Mouse (Mus musculus): ENCODE measurements around the gene Dhx16. TPM values are rescaled to one million over a fixed set of nuclear protein-coding genes. Genes with fewer than 3 reads are reported as not detected.

Dhx16 gene
- polyA plus RNA-seq, 2 experiments, result 25.5 to 46.0 TPM

GRCm38 (mm10) chr17:35896781-35897643 lies 17.4 kb downstream of the Dhx16 start, which contains the start of gene 2310061I04Rik:
Gene 2310061I04Rik (minus strand): TSS chr17:35897431.
- Histone ChIP-seq H3K4me1 (replicated peaks; ENCODE audit: control insufficient read depth in 2 of 2, insufficient read depth in 2 of 2, low read length in 1 of 2) (peaks cover 7 to 22% of the 10 kb centered on the region in 2 experiments; a peak in 3 of 4 replicates), H3K4me2 (ENCODE audit: low read depth) (peak within 1 kb of the TSS; percentile 90), H3K27ac (peak within 1 kb of the TSS; percentile 65), H3K9ac (replicated peaks) (peak within 1 kb of the TSS; percentile 72), H3K27me3 (ENCODE audit: control insufficient read depth, insufficient read depth, low read length) (no peaks in the 10 kb centered on the region), H3K36me3 (replicated peaks; ENCODE audit: control insufficient read depth, insufficient read depth, low read depth) (peaks cover 9% of the 10 kb centered on the region), H3K9me3 (ENCODE audit: control insufficient read depth, low read length) (no peaks in the 10 kb centered on the region), H3K4me3 (ENCODE audit: insufficient read depth in 1 of 2, low read depth in 2 of 2, low read length in 2 of 2) (peak within 1 kb of the TSS; percentile 67 to 81)
- under 1% methylated on average over 73 of the region's 86 CpGs for WGBS (ENCODE audit: insufficient replicate concordance)
- ATAC-seq (ENCODE audit: insufficient read depth) (peak; percentile 88), DNase-seq (ENCODE audit: low read depth in 3 of 3, low spot score in 3 of 3) (peak in 2 of 3 experiments; percentile 76 to 79)
- TF ChIP-seq CTCF (IDR thresholded peaks at IDR 0.05; ENCODE audit: low read depth) (no peak), EP300 (IDR thresholded peaks at IDR 0.05; ENCODE audit: low read depth) (no peak)

- peaks cover 7 to 22% of the 10 kb centered on the region in 2 experiments; a peak in 3 of 4 replicates for H3K4me1 ChIP-seq (replicated peaks; ENCODE audit: control insufficient read depth in 2 of 2, insufficient read depth in 2 of 2, low read length in 1 of 2)
- H3K9ac ChIP-seq (replicated peaks), result peak overlapping the region; percentile 72
- H3K27me3 ChIP-seq (ENCODE audit: control insufficient read depth, insufficient read depth, low read length), result no peaks in the 10 kb centered on the region
- no peak for DNase-seq (ENCODE audit: low read depth in 3 of 3, low spot score in 3 of 3)
- peak; percentile 51 for ATAC-seq (ENCODE audit: insufficient read depth)
- H3K4me3 ChIP-seq (ENCODE audit: insufficient read depth in 1 of 2, low read depth in 2 of 2, low read length in 2 of 2), result peak overlapping the region; percentile 25 to 81; a peak in 3 of 4 replicates
- WGBS (ENCODE audit: insufficient replicate concordance), result 32% methylated on average over 23 of the region's 23 CpGs
- TF ChIP-seq EP300 (IDR thresholded peaks at IDR 0.05; ENCODE audit: low read depth) (no peak), CTCF (IDR thresholded peaks at IDR 0.05; ENCODE audit: low read depth) (no peak)
- H3K9me3 ChIP-seq (ENCODE audit: control insufficient read depth, low read length), result no peaks in the 10 kb centered on the region
- H3K36me3 ChIP-seq (replicated peaks; ENCODE audit: control insufficient read depth, insufficient read depth, low read depth), result peaks cover 2% of the 10 kb centered on the region
- H3K27ac ChIP-seq, result peak overlapping the region; percentile 65
- peak overlapping the region; percentile 90 for H3K4me2 ChIP-seq (ENCODE audit: low read depth)
Observed at GRCm38 (mm10) chr17:35897644-35898573, 18.3 kb downstream of the Dhx16 start.

- no peak overlapping the region for H3K4me2 ChIP-seq (ENCODE audit: low read depth)
- peaks cover 7 to 20% of the 10 kb centered on the region in 2 experiments; a peak in 3 of 4 replicates for H3K4me1 ChIP-seq (replicated peaks; ENCODE audit: control insufficient read depth in 2 of 2, insufficient read depth in 2 of 2, low read length in 1 of 2)
- no peaks in the 10 kb centered on the region for H3K9me3 ChIP-seq (ENCODE audit: control insufficient read depth, low read length)
- no peak overlapping the region for H3K9ac ChIP-seq (replicated peaks)
- WGBS (ENCODE audit: insufficient replicate concordance), result 20% methylated on average over 3 of the region's 3 CpGs
- ATAC-seq (ENCODE audit: insufficient read depth) (no peak), DNase-seq (ENCODE audit: low read depth in 3 of 3, low spot score in 3 of 3) (no peak)
- H3K27ac ChIP-seq, result no peak overlapping the region
- TF ChIP-seq CTCF (IDR thresholded peaks at IDR 0.05; ENCODE audit: low read depth), result no peak
- TF ChIP-seq EP300 (IDR thresholded peaks at IDR 0.05; ENCODE audit: low read depth), result no peak
- H3K27me3 ChIP-seq (ENCODE audit: control insufficient read depth, insufficient read depth, low read length), result no peaks in the 10 kb centered on the region
- no peak overlapping the region for H3K4me3 ChIP-seq (ENCODE audit: insufficient read depth in 1 of 2, low read depth in 2 of 2, low read length in 2 of 2)
- no peaks in the 10 kb centered on the region; the same call in 1 of the 2 replicates for H3K36me3 ChIP-seq (replicated peaks; ENCODE audit: control insufficient read depth, insufficient read depth, low read depth)
Observed at GRCm38 (mm10) chr17:35900636-35901035, 21.0 kb downstream of the Dhx16 start.

DNA sequence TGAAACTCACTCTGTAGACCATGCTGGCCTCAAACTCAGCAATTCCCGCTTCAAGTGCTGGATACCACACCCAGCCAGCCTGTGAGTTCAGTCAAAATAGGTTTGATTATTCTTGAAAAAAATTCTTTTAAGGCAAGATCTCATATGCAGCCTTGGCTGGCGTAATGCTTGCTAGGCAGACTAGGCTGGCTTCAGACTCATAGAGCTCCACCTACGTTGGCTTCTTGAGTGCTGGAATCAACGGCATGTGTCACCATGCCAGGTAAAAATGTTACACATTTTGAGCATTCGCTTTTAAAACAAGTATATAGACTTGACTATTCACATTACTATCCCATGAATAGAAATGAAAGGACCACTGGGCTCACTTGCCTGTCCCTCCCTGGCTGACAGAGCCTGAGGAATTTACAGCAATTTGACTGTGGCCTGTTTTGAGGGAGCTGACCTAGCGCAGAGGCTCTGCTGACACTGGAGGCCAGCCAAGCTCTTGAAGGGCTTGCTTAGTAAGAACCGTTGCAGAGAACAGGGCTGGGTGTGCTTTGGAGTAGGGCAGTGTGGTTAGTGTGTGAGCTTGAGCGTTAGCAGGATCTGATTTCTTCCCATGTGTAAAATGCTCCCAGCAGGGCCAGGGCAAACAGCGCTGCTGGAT lies 23.8 kb downstream of the Dhx16 start:
- Histone ChIP-seq H3K27me3 (ENCODE audit: control insufficient read depth, insufficient read depth, low read length) (no peaks in the 10 kb centered on the region), H3K36me3 (replicated peaks; ENCODE audit: control insufficient read depth, insufficient read depth, low read depth) (no peaks in the 10 kb centered on the region; the same call in 1 of the 2 replicates), H3K4me2 (ENCODE audit: low read depth) (no peak overlapping the region), H3K4me1 (replicated peaks; ENCODE audit: control insufficient read depth in 2 of 2, insufficient read depth in 2 of 2, low read length in 1 of 2) (peaks cover 0 to 8% of the 10 kb centered on the region in 2 experiments; a peak in 2 of 4 replicates), H3K9me3 (ENCODE audit: control insufficient read depth, low read length) (no peaks in the 10 kb centered on the region), H3K27ac (no peak overlapping the region), H3K9ac (replicated peaks) (no peak overlapping the region), H3K4me3 (ENCODE audit: insufficient read depth in 1 of 2, low read depth in 2 of 2, low read length in 2 of 2) (no peak overlapping the region)
- WGBS (ENCODE audit: insufficient replicate concordance), result 59% methylated on average over 9 of the region's 9 CpGs
- TF ChIP-seq EP300 (IDR thresholded peaks at IDR 0.05; ENCODE audit: low read depth) (no peak), CTCF (IDR thresholded peaks at IDR 0.05; ENCODE audit: low read depth) (no peak)
- DNase-seq (ENCODE audit: low read depth in 3 of 3, low spot score in 3 of 3), result no peak
- ATAC-seq (ENCODE audit: insufficient read depth), result no peak
